ENCODE assay signal across 1 mouse cellular context in genomic region chr5:45932970-45933369, GRCm38 (mm10).
TF ChIP-seq lines count a peak whose summit lies in the region.

No protein-coding gene starts in this region.

TF ChIP-seq in CH12.LX, 34 proteins besides CTCF, POLR2A, EP300 and RAD21 (continued from another document):
- TF ChIP-seq JUN (IDR thresholded peaks at IDR 0.05; ENCODE audit: insufficient read depth, low read depth, low read length) = no peak
- no peak for TF ChIP-seq KAT2A (IDR thresholded peaks at IDR 0.05; ENCODE audit: insufficient replicate concordance, low read length)
- no peak for TF ChIP-seq CHD1 (IDR thresholded peaks at IDR 0.05; ENCODE audit: low read depth, low read length)
- TF ChIP-seq BHLHE40 (IDR thresholded peaks at IDR 0.05; ENCODE audit: low read depth, low read length) = no peak
- no peak for TF ChIP-seq ZMIZ1 (IDR thresholded peaks at IDR 0.05; ENCODE audit: low read depth, low read length)
- no peak for TF ChIP-seq ZC3H11A (IDR thresholded peaks at IDR 0.05; ENCODE audit: low read depth, low read length)
- TF ChIP-seq HCFC1 (IDR thresholded peaks at IDR 0.05; ENCODE audit: low read depth, low read length) = no peak
- TF ChIP-seq UBTF (IDR thresholded peaks at IDR 0.05; ENCODE audit: low read depth, low read length) = no peak
- TF ChIP-seq SMC3 (IDR thresholded peaks at IDR 0.05; ENCODE audit: low read depth, low read length) = no peak
- no peak for TF ChIP-seq POLR2AphosphoS2 (IDR thresholded peaks at IDR 0.05; ENCODE audit: low read depth, low read length)
- no peak for TF ChIP-seq ETS1 (conservative IDR thresholded peaks at IDR 0.05; ENCODE audit: low read depth, low read length)
